Mouse (Mus musculus): ENCODE measurements around the gene Gm17482.

DNA sequence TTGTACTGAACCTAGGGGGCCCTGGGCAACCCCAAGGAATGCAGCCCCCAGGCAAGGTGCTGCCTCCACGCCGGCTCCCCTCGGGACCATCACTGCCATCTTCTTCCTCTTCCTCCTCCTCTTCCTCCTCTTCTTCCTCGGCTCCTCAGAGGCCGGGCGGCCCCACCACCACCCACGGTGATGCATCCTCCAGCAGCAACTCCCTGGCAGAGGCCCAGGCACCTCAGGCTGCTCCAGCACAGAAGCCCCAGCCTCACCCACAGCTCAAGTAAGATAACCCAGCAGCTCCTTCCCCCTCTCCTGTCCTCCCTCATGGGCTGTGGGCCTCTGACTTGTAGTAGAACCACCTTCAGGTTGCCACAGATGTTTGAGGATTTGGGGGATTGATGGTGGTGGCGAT lies 50.9 kb downstream of the Gm17482 start:
- TF ChIP-seq CTCF (IDR thresholded peaks at IDR 0.05; ENCODE audit: extremely low read depth, insufficient read depth, low read length) (no peak), POLR2A (IDR thresholded peaks at IDR 0.05; ENCODE audit: extremely low read depth, insufficient read depth, low read length) (no peak)

Data from cortical plate, adult 2 months (tissue).